Mouse (Mus musculus) heart, adult 2 months (tissue): ENCODE measurements at regions not wholly inside any gene's neighbourhood (a gene's known extent, or its start where the extent isn't known, plus 50 kb on each side); places are given as distances from the start of the nearest gene placed in this dataset.

Source experiments
- DNase-seq, 2 experiments: peaks; one replicate each; pipeline ENCODE4 v3.0.0; 2021
- H3K27ac ChIP-seq: fragments of 200-600 bp; 2 replicates; pipeline ENCODE4 v1.8.1; 2022
- H3K27me3 ChIP-seq: fragments of 200-500 bp; 2 replicates; pipeline ENCODE4 v1.6.1; 2012; ENCODE audit warnings: mild to moderate bottlenecking, low read length, inconsistent platforms, mixed read lengths; ENCODE audit not compliant: control insufficient read depth, insufficient read depth
- H3K36me3 ChIP-seq: fragments of 200-500 bp; 2 replicates; pipeline ENCODE4 v1.6.1; 2012; ENCODE audit warnings: low read length, inconsistent platforms; ENCODE audit not compliant: control insufficient read depth, insufficient read depth
- H3K4me1 ChIP-seq: fragments of 200-500 bp; 2 replicates; pipeline ENCODE4 v1.6.1; 2011; ENCODE audit warnings: low read length; ENCODE audit not compliant: control insufficient read depth, insufficient read depth
- H3K4me3 ChIP-seq: fragments of 200-600 bp; 2 replicates; pipeline ENCODE4 v1.8.1; 2022
- H3K79me2 ChIP-seq: fragments of 200-500 bp; replicated peaks from 2 replicates; pipeline ENCODE4 v1.6.1; 2012; ENCODE audit warnings: mild to moderate bottlenecking, inconsistent platforms, low read length, moderate library complexity, mixed read lengths; ENCODE audit not compliant: control insufficient read depth, insufficient read depth
- H3K9ac ChIP-seq: fragments of 200-500 bp; 2 replicates; pipeline ENCODE4 v1.6.1; 2012; ENCODE audit warnings: low read depth, mild to moderate bottlenecking, control low read depth, inconsistent platforms, low read length, mixed read lengths
- CTCF ChIP-seq: fragments of 200-600 bp; IDR thresholded peaks from 2 replicates; pipeline ENCODE4 v1.8.1; 2022; ENCODE audit warnings: antibody characterized with exemption, mild to moderate bottlenecking, moderate library complexity
- EP300 ChIP-seq: fragments of 200-500 bp; IDR thresholded peaks from 2 replicates; pipeline ENCODE4 v1.6.1; 2011; ENCODE audit warnings: low read depth, low read length, control low read depth; ENCODE audit not compliant: insufficient read depth
- POLR2A ChIP-seq: fragments of 200-500 bp; IDR thresholded peaks from 2 replicates; pipeline ENCODE4 v1.6.1; 2011; ENCODE audit warnings: mild to moderate bottlenecking, low read depth, low read length, control low read depth; ENCODE audit not compliant: insufficient read depth
- intact Hi-C: fragments of 180-260 bp; cut with DNase I; formaldehyde crosslinking; loops from one replicate; pipeline ENCODE4 v1.15.1; 2025

GRCm38 (mm10) chr1:141464576-141464975, 1218.6 kb downstream of the Kcnt2 start:
- no peak overlapping the region for H3K4me3 ChIP-seq
- no peak for DNase-seq
- no peaks in the 10 kb centered on the region for H3K27me3 ChIP-seq
- H3K27ac ChIP-seq: no peak overlapping the region
- H3K9ac ChIP-seq: no peak overlapping the region
- H3K79me2 ChIP-seq: no peaks in the 10 kb centered on the region
- no peaks in the 10 kb centered on the region for H3K4me1 ChIP-seq
- TF ChIP-seq POLR2A (no peak), CTCF (no peak), EP300 (no peak)
- no peaks in the 10 kb centered on the region for H3K36me3 ChIP-seq
- intact Hi-C loops: no loop called here
